Mouse (Mus musculus): Measurements from ENCODE around the gene Ybey.

Ybey gene

DNA sequence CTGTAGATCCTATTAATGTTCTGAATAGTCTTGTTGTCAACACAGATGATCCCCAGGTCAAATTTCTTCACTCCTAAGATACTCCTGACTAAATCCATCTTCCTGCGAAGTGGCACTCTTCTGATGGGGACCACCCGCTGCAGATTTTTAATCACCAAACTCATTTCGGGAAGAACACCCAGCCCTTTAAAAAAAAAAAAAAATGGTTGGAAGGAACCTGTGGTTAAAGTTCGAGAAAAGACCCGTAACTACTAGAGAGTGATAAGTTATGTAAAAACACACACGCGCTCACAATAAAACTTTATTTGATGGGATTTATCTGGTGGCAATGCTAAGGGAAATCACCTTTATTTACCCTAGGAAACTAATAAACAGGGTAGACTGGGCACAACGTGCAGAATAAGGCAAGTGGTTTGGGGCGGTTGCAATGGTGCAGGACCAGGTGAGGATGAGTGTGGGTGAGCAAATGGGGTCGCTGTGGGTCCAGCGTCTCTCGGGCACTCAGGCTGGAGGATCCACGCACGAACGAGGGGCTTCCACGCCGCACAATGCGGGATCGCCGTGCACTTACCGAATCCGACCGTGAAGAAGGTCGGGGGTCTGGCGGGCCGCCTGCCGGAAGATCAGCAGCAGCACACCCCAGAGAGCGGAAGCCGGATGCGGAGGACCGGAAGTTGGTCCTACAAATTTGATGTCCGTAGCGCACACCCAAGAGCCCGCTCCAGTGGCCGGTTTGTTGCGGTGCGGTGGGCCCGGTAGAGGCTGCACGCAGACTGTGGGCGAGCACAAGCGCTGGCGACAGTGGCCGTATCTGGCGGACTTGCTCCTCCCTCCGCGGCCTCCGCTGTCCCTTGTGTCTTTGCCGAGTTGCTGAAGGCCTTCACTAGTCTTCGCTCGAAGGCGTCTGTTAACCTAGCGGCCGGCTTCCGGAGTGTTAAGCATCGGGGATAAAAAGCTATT lies at the start of gene Ybey, which contains the start of gene Mcm3ap:
TSS of gene Ybey (minus strand) at position 912 of the 960 bp plus-strand sequence.
TSS of gene Mcm3ap (plus strand) at position 725 of the 960 bp plus-strand sequence.
- peak; percentile 75 to 85 for DNase-seq

DNA sequence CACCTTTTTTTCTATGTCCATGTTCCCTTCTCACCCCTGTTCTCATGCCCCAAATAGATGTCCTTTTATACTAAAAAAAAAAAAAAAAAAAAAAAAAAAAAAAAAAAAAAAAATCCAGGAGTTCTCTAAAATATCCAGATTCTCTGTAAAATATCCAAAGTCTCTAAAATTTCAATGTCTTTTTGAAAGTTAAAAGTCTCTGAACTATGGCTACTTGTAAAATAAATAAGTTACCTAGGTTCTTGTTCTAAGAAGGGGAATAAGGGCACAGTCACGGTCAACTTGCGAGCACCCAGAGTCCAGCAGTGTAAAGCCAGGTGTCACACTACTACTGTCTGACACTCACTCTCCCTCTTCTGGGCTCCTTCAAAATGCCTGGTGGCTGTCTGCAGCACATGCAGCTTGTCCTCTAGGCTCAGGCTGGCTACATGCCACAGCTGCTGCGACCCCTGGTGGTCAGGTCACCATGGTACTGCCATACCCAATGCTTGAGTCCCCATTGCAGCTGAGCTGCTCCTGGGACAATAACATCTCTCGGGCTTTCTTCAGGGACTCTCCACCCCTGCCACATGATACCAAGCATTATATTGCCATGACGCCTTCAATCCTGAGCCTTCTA lies 44.2 kb upstream of the Ybey start:
- peak; percentile 44 to 77 for DNase-seq

DNA sequence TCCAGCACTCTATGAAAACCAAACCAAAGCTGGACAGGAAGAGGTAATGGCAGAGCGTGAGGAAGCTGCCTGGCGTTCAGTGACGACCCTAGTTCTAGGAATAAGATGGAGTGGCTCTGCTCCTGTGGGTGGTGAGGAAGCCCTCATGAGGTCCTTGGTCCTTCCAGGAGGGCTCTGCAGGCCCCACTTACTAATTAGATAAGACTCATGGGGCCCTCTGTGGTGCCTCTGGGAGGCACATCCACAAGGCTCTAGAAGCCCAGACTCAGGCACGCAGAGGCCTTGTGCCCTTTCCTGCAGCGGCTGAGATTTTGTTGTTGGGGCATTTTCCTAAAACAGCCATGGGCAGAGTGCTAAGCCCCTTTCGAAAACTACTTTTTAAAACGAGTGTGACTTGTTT lies 37.0 kb upstream of the Ybey start:
- DNase-seq = no peak

DNA sequence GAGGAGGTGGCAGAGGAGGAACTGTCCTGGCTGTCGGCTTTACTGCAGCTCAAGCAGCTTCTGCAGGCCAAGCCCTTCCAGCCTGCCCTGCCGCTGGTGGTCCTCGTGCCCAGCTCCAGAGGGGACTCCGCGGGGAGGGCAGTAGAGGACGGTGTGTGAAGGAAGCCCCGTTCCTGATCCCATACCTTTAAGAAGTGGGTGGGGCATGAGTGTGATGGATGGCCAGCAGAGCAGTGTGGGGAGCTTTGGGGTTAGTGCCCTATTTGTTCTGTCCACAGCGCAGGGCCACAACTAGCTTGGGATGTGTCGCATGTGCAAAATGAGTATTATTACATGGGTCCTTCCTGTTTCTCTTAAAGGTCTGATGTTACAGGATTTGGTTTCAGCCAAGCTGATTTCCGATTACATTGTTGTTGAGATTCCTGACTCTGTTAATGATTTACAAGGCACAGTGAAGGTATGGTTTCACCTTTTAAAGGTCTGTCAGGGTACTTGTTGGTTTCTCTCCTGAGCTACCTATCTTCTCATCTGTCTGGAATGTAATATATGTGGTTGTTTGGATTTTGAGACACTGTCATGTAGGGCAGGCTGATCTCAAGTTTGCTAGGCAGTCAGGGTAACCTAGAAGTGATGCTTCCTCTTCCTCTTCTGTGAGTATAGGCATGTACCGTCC lies 35.5 kb upstream of the Ybey start:
- no peak for DNase-seq

DNA sequence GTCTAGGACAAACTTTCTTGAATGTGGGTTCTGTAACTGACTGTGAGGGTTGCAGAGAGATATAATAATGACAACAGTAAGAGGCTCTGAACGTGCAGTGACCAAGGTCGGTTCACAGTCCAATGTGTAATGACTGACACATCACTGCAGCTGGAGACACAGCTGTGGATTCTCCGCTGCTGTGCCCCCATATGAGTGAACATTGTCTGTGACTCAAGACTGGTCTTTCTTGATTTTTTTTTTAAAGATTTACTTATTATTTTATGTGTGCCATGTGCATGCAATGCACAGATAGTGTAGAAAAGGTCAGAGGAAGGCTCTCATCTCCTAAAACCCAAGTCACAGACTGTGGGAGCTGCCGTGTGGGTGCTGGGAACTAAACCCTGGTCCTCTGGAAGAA lies 28.6 kb upstream of the Ybey start:
- DNase-seq = no peak

DNA sequence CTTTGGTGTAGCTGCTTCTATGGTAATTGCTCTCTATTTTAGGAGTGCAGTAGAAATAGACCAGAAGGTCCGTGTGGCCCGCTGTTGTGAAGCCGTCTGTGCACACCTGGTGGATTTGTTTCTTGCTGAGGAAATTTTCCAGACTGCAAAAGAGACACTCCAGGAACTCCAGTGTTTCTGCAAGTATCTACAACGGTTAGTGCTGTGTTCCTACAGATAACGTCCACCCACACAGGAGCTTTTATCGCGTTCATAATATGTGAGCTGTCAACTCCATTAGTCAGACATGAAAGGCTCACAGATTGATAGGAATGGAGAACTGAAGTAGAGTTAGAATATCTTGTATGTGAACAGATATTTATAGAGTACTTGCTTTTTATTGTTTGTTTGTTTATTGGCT lies 27.5 kb upstream of the Ybey start:
- DNase-seq = no peak

DNA sequence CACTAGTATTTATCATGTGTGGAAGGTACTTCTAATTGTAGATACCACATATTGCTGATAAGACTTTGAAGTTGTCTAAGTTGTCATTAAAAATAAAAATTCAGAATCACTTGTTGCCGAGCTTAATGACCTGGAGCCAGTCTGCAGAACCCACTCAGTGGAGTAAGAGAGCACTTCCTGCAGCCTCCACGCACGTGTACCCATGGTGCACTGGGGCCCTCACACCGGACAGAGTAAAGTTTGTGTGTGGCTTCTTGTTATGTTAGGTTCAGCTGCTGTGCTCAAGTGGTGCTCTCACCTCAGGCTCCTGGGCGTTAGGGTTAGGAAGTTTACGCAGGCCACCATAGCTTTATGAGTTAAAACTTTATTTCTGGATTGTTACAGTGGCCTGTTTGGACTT lies 26.6 kb upstream of the Ybey start:
- no peak for DNase-seq

DNA sequence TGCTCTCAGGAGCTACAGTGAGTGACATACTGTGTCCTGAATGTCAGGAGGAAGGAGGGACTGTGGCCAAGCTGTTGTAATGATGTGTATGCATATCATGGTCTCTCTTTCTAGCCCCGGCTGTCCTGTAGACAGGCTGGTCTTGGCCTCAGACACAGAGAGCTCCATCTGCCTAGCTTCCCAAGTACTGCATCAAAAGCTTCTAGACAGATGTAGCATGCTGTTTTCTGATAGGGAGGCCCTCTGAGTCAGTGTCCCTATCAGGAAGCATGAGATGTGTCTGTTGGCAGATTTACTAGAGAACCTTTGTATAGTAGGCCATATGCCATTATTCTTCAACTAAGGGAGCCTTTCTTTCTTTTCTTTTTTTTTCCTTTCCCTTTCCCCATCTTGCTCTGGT lies 24.6 kb upstream of the Ybey start:
- DNase-seq = no peak

DNA sequence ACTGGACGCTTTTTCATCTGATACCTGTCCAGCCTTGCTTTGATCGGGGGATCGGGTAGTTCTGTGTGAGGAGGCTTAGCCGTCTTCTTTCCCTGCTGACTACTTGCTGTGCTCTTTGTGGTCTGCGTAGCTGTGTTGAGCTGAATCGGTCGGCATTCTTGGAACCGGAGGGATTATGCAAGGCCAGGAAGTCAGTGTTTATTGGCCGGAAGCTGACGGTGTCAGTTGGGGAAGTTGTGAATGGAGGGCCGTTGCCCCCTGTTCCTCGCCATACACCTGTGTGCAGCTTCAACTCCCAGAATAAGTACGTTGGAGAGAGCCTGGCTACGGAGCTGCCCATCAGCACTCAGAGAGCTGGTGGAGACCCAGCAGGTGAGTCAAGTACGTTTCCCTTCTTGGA lies 20.3 kb upstream of the Ybey start:
- DNase-seq = no peak

DNA sequence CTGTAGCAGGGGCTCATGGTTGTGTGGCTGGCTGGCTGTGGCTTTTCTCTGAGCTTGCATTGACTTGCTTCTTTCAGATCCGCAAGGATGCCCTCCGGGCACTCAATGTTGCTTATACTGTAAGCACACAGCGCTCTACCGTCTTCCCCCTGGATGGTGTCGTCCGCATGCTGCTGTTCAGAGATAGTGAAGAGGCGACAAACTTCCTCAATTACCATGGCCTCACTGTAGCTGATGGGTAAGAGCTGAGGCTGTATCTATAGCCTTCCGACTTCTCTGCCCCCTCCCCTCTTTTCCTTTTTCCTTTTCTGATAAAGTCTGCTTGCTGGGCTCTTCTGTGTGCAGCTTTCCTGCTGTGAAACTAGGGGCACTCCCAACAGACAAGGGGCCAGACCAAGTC lies 19.4 kb upstream of the Ybey start:
- DNase-seq = no peak

DNA sequence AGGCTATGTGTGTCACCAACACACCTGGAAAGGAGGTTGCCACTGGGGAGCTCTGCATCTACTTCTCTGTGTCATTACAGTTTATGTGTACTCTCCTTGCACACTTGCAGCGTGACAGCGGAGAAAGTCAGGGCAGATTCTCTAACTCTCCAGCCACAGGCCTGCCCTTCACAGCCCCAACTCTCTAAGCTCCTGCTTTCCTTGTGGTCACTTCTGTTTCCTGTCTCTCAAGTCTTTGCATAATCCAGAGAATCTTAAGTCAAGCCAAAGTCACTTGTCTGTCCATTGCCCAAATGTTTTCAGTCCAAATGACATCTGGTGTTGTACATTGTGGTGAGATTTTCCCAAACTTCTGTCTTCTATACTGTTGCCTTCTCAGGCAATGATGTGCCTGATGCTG lies 17.4 kb upstream of the Ybey start:
- no peak for DNase-seq

DNA sequence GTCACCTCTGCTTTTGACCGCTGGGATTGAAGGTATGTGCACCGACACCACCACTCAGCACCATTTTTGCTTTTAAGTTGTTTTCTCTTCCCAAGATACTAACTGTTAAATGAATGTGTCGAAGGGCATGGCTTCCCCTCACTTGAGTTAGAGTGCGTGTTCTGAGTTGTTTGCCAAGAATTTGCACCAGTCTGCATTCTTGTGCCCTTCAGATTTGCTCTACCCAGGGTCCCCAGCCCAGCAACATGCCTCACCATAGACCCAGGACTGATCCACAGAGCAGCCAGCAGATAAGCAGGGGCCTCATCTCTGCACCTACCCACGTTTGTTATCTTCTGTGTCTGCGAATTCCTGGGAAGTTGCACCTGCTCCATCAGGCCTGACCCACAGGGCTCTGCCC lies 12.6 kb upstream of the Ybey start:
- no peak for DNase-seq

DNA sequence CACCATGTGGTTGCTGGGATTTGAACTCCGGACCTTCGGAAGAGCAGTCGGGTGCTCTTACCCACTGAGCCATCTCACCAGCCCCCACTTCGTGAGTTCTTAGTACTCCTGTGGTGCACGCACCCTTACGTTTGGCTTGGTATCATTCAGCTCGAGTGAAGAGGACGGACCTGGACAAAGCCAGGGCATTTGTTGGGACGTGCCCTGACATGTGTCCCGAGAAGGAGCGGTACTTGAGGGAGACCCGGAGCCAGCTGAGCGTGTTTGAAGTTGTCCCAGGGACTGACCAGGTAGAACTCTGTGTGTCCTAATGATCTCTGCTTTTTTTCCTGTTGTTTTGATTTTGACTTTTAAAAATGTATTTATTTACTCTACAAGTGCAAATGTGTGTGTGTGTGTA lies 11.9 kb upstream of the Ybey start:
- DNase-seq = no peak

DNA sequence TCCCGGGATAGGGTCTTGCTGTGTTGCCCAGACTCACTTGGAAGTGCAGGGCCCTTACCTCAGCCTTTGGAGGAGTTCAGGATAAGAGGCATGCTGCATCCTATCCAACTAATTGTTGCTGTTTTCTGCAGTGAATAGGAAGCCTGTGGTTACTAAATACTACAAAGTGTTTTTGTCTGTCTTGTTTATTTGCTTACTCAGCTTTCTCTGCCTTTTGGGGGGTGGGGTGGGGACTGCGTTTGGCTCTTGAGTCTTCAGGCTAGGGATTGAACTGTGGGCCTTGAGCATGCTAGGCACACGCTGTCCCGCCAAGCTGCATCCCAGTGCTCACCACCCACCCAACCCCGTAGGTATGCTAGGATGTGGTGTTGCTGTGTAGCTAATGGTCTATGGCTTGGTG lies 4.8 kb upstream of the Ybey start:
- DNase-seq = no peak

DNA sequence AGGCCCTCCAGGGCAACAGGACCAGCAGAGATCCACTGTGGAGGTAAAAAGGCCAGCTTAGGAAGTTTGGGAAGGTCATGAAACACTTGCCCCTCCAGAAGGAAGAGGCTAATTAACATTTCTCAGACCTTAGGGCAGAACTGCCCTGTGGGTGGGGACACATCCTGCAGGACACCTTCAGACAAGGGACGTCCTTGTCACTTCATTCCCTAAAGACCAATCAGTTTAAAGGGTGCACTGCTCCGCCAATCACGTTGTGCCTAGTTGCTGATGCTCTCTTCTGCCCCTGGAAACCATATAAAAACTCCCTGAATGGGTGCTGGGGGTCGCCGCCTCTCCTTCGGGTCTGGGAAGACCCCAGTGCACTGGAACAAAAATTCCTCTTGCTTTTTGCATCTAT lies 6.2 kb downstream of the Ybey start:
- no peak for DNase-seq

DNA sequence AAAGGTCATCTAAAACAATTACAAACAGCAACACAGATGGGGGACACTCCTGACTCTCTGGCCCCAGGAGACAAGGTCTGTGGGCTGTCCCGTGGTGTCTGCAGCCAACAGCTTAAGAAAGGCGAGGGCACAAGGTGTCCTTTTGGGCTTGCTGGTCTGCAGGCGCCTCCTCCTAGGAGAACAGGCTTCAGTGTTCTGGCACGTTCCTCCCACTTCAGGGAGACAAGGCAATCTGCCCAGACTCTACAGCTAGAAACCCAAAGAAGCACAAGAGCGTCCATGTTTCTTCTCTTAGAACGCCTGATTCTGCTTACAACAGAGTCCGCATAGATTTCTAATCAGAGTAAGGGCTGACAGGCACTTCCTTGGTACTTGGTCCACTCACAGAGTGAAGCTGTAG lies 6.6 kb downstream of the Ybey start:
- DNase-seq = no peak

DNA sequence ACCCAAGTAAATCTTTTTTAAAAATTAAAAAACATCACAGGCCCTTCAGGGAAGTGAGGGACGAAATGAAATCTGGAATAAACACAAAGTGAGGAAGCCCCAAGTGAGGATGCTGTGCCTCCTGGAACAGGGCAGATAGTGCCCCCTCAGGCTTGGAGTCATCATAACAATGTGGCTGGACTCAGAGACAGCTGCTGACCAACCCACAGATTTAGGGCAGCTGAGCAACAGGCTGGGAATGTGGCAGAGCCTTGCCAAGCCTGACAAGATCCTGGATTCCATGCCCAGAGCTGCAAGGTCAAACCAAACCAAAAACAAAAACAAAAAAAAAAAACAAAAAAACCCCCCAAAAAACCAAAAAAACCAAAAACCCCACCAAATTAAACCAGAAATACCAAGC lies 7.7 kb downstream of the Ybey start:
- no peak for DNase-seq

DNA sequence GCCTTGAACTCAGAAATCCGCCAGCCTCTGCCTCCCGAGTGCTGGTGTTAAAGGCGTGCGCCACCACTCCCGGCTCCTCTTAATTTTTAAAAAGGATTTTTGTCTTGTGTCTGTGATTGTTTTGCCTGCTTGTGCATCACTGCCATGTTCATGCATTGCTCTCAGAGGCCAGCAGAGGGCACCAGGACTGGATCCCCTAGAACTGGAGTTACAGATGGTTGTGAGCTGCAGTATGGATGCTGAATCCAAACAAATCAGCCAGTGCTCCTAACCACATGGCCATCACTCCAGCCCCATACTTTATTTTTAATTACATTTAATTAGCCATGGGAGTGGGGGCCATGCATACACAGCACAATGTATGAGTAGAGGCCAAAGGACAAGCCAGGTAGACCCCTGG lies 13.6 kb downstream of the Ybey start:
- DNase-seq = peak in 1 of 2 experiments; percentile 64

DNA sequence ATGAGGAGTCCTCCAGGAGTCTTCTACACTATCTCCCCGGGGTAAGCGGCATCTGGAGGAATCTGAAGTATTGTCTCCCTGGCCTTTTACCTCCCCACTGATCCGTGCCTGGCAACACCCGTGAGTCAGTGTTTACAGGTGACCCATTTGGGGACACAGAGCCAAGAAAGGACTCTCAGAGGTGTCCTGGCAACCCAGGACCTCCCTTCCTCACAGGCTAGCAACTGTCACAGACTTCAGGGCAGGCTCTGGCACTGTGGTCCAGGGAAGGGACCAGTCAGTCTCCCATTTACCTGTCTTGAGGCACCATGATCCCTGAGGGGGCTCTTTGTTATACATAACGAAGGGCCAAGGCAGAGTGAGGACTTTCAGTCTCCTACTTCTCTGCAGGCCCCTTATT lies 20.1 kb downstream of the Ybey start, which contains the start of gene 2610028H24Rik:
TSS of gene 2610028H24Rik (plus strand) at position 231 of the 400 bp plus-strand sequence.
- DNase-seq = no peak

DNA sequence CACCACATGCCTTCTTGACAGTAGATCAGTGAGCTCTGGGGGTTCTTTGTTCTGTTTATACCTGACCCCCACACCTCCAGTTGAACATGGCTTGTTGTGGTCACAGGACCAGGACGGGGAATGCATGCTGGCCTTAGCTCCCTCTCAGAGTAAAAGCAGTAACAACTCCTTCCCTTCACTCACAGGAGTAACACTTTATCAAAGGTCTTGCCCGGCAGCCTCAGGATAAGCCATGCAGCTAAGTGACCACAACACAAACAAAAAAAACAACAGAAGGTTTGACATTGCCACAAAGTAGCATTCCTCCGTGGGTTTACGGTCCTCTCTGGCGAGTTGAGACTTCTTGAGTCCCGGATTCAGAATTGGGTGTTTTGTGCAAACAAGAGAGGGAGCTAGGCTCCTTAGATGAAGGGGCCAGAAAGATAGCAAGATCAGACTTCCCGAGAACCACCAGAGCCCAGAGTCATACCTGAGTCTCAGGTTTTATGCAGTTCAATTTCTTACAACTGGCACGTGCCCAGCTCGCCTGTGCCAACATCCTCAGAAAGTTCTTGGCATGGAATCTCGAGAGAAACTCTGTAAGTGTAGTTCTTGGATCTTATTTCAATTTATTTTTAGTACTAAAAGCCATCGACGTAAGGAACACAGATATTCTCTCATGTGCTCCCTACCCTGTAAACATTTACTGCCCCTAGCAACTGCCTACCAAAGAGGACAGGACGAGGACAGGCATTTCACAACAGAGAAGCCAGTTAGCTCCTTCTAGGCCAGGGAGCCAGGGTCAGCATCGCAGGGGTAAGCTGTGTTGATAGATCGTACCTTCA lies 21.3 kb downstream of the Ybey start:
- DNase-seq = no peak

DNA sequence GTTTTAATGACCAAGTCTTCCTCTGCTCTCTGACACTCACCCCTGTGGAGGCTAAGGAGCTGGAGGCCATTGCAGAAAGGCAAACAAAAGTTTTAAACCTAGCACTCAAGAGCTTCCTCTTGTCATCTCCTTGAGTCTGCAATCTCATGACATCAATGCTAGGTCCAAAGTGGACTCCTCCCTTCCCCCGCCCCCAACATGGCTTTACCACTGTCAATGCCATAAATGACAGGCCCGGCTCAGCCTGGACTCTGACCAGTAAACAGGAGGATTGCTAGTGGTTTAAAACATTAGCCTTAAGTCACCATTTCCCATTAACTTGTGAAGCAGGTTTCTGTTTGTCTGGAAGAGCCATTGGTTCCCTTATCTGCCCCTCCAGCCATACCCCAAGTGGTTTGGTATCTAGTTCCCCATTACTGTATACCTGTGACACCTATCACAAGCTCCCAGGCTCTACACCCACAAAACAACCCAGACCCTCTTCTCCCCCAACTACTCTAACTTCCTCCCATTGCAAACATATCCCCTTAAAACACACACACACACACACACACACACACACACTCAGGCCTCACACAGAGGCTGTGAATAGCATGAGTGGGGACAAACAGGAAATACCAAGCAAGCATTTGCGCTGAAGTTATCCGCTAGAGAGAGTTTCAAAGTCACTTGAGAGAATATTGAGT lies 22.8 kb downstream of the Ybey start:
- no peak for DNase-seq

All from kidney, adult 8-10 months (tissue).